Mouse (Mus musculus) thymus, adult 18-20 months (tissue): Measurements from ENCODE around the gene Creg1.
A peak's percentile ranks its signal among the peaks of the same experiment; 100 is the strongest.

Experiments
- DNase-seq, 2 experiments: peaks; one replicate each; pipeline ENCODE4 v3.0.0; 2022; ENCODE audit warnings: mixed read lengths in 2 of 2

Gene Creg1

GRCm38 (mm10) chr1:165763635-165764372 lies at the start of gene Creg1:
TSS of gene Creg1 (plus strand) at chr1:165763746.
- peak; percentile 92 to 93 for DNase-seq

- DNase-seq = no peak
Measured at GRCm38 (mm10) chr1:165713798-165714197, 49.7 kb upstream of the Creg1 start.

DNA sequence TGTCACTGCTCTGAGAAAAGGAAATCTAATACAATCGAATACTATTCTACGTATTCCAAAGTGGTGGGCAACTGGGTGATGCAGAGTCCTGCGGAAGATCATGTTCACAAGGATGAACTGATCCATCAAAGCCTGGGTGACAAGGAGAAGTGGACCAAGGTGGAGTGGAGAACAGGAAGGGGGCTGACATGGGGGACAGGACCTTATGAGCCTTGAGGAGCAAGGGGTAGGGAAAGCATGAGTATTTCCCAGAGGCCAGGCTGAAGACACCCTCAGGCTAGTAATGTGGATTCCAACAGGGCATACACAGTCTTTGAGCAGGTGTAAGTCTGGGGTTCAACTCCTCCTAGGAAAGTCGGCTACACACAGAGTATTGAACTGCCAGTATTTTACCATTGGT lies 47.1 kb upstream of the Creg1 start:
- DNase-seq = no peak

GRCm38 (mm10) chr1:165717711-165718542 lies 45.6 kb upstream of the Creg1 start:
- DNase-seq = peak; percentile 67 to 86

GRCm38 (mm10) chr1:165718543-165719105 lies 44.9 kb upstream of the Creg1 start:
- DNase-seq = peak in 1 of 2 experiments; percentile 47

GRCm38 (mm10) chr1:165722531-165723123 lies 40.9 kb upstream of the Creg1 start:
- no peak for DNase-seq

DNA sequence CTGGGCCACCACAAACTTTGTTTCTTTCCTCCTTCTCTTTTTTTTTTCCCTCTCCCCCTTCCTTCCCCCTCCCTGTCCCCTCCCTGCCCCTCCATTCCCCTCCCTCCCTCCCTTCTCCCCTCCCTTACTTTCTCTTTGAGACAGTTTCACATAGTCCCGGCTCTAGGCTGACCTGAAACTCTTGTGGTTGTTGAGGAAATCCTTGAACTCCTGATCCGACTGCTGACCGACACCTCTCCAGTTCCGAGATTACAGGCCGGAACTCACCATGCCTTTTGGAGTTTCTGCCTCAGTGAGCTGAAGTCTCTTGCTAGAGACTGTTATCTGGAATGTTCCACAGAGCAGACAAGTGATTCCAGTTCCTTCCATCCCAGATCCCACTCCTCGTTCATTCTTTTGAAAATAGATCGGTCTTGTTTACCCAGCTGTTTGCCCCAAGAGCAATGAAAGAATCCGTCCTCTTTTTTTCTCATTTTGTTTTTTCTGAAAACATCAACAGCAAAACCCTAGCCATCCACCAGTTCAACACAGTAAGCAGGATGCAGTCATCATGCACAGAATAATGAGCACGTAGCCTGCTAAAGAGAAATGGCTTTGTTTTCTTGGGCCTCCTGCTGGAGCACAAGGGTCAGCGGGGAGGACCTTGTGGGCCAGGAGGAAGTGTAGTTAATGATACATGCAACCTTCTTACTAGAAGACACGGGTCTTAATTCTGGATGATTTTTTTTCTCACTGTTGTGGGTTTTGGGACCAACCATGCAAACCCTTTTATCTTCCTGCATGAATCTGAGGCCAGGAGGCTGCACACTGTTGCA lies 39.1 kb upstream of the Creg1 start:
- DNase-seq = no peak

- DNase-seq = no peak
Measured at GRCm38 (mm10) chr1:165725039-165725644, 38.4 kb upstream of the Creg1 start.

DNA sequence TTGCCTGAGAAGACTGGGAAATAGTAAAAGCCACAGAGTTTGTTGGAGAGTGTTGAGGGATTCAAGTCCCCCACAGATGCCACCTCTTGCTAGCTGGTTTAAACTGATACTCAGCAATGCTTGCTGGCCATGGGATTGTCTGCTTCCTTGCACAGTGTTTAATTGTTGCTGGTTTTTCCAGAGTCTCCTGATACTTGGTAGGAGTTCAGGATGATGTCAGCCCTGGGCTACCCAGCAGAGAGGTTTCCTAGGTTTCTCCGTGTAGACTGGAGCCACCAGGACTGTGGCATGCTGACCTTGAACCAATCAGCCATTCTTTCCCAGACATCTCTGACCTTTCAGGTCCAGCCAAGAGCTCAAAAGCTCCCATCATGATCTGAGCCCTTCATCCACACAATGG lies 36.6 kb upstream of the Creg1 start:
- DNase-seq = no peak

- DNase-seq = no peak
Measured at GRCm38 (mm10) chr1:165728057-165728639, 35.4 kb upstream of the Creg1 start.

- DNase-seq = peak; percentile 36 to 68
Measured at GRCm38 (mm10) chr1:165730129-165730528, 33.4 kb upstream of the Creg1 start.

DNA sequence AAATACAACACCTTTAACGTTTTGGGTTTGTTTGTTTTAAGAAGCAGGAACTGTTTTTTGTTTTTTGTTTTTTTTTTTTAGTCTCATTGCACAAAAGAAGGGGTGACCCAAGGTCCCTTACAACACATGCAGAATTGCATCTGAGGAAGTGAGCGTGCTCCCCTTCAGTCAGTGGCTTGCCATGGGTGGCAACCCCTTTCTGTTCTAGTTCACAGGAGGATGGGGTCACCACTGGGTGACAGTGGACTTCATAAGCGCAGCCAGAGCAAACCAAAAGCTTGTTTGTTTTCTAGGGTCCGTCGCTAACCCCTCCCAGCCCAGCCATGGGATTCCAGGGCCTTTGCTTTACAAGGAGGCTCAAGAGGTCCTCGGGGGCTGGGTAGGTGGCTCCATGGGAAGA lies 32.0 kb upstream of the Creg1 start:
- no peak for DNase-seq

DNA sequence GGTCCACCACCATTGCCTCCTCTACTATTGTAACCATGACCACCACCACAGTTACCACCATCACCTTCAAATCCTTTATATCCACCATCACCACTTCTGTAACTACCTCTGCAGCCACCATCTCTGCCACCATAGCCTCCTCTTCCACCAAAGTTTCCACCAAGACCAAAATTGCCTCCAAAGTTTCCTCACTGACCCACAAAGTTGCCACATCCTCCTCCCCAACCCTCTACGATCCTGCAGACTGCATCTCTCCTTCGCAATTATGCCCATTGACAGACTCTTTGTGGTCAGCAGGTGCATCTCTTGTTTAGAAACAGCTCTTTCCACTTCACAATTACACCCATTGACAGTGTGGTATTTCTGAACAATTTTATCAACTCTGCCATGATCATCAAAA lies 28.7 kb upstream of the Creg1 start:
- no peak for DNase-seq

DNA sequence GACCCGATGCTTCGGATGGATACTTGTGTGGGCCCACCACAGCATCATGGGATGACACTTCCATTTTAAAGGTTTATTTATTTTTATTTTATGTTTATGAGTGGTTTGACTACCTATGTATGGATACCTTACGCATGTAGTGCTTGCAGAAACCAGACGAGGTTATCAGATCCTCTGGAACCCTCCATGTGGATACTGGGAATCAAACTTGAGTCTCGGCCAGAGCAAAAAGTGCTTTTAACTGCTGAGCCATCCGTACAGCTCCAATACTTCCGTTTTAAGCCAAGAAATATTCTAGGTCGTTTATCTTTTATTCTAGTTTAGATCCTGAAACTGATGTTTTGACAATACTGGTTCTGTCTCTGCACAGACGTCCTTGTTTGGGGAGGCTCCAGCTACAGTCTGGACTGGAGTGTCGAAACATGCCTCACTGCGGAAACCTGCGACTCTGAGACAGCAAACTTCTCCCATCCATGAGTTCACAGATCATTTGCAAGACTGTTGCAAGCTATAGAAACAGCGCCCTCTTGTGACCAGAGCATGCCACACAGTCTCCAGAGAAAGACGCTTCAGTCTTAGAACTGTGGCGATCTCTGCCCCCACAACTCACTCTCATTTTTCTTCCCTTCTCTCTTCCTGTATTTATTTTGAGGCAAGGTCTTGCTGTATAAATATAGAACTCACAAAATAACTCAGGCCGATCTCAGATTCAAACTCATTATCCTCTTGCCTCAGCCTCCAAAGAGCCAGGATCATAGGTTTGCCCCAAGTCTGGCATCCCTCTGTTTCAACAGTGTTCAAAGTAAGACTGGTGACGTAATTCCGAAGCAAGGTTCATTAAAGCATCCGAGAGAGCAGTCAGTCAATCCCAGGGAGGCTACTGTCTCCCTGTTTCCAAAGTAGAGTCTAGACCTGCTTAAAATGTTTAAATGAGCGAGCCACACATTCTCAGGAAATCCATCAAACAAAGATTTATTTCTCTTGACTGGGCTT lies 27.4 kb upstream of the Creg1 start:
- peak; percentile 62 to 80 for DNase-seq

- DNase-seq = no peak
Measured at GRCm38 (mm10) chr1:165737451-165737850, 26.1 kb upstream of the Creg1 start.

DNA sequence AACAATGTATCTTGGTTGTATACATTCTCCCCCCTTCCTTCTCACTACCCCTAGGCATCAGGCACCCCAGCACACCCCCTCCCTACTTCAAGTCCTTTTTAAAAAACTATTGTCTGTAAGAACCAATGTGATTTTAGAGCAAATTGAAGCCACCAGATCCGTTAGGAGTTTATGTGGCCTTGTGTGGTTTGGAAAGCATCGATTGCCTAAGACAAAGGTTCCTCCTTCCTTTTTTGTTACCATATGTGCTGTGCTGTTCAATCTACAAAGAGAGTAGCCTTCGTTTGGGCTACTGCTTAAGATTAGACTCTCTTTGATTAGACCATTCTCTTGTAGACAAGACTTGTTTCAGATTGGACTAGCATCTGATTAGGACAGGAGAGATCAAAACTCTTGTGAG lies 25.7 kb upstream of the Creg1 start:
- no peak for DNase-seq

GRCm38 (mm10) chr1:165738985-165739384 lies 24.6 kb upstream of the Creg1 start:
- no peak for DNase-seq

DNA sequence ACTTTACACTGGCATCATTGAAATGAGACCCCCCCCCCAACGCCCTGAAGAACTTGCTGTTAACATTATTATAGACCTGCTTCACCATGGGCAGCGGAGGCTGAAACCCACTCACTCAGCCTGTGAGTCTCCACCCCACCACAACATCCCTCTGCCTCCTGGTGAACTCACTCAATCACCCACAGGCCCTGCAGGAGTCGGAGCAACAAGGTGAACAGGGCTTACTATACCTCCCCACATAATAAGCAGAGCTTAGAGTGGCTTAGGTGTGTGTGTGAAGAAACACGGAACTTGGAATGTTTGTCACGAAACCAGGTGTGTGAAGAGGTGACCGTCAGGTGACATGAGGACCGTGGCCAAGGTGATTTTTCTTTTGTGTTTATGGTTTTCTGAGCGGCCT lies 21.6 kb upstream of the Creg1 start:
- no peak for DNase-seq

GRCm38 (mm10) chr1:165748053-165748452 lies 15.5 kb upstream of the Creg1 start:
- DNase-seq = no peak

- no peak for DNase-seq
Measured at GRCm38 (mm10) chr1:165751142-165751541, 12.4 kb upstream of the Creg1 start.
